Mouse (Mus musculus) G1E (cell line): ENCODE measurements around the gene Mical3. TPM values are rescaled to one million over a fixed set of nuclear protein-coding genes. Genes with fewer than 3 reads are reported as not detected.

Experiments used
- ATAC-seq: 2 replicates; pipeline ENCODE4 v1.8.0; 2016; ENCODE audit warnings: mild to moderate bottlenecking; ENCODE audit not compliant: insufficient number of reproducible peaks, poor library complexity, low FRiP score, severe bottlenecking; ENCODE audit errors: extremely low read depth
- DNase-seq: peaks from one replicate; pipeline ENCODE4 v3.0.0; 2012; ENCODE audit warnings: low spot score
- H3K27me3 ChIP-seq: 2 replicates; pipeline ENCODE4 v1.6.1; 2012; ENCODE audit warnings: mild to moderate bottlenecking, low read length, inconsistent platforms; ENCODE audit not compliant: insufficient read depth
- H3K36me3 ChIP-seq: replicated peaks from 2 replicates; pipeline ENCODE3; 2012; ENCODE audit warnings: mild to moderate bottlenecking, inconsistent platforms
- H3K4me1 ChIP-seq: 2 replicates; pipeline ENCODE4 v1.6.1; 2012; ENCODE audit warnings: low read depth, low read length, inconsistent platforms, mixed read lengths; ENCODE audit not compliant: insufficient read depth
- H3K4me3 ChIP-seq: 2 replicates; pipeline ENCODE4 v1.5.1; 2012; ENCODE audit warnings: low read depth, mild to moderate bottlenecking, inconsistent platforms, low read length, moderate library complexity, mixed read lengths
- H3K9me3 ChIP-seq: replicated peaks from 2 replicates; pipeline ENCODE4 v1.6.1; 2012; ENCODE audit warnings: inconsistent platforms
- CTCF ChIP-seq: IDR thresholded peaks from 2 replicates; pipeline ENCODE4 v1.5.1; 2012; ENCODE audit warnings: low read depth, low read length, inconsistent platforms, mixed read lengths
- GATA1 ChIP-seq: IDR thresholded peaks from 2 replicates; pipeline ENCODE4 v1.6.1; 2012; ENCODE audit warnings: borderline replicate concordance, low read length, inconsistent platforms, mixed read lengths
- GATA2 ChIP-seq: IDR thresholded peaks from 2 replicates; pipeline ENCODE4 v1.6.1; 2012; ENCODE audit warnings: low read depth, low read length, inconsistent platforms, borderline replicate concordance
- POLR2AphosphoS5 ChIP-seq: IDR thresholded peaks from 2 replicates; pipeline ENCODE4 v1.6.1; 2012; ENCODE audit warnings: low read depth, low read length, inconsistent platforms; ENCODE audit not compliant: insufficient replicate concordance
- TAL1 ChIP-seq: conservative IDR thresholded peaks from 2 replicates; pipeline ENCODE4 v1.6.1; 2012; ENCODE audit warnings: low read depth, low read length, inconsistent platforms, mixed read lengths
- polyA plus RNA-seq: library from polyadenylated mRNA; stranded (reverse); fragments of >175 nt; gene quantifications from 2 replicates; pipeline ENCODE4 v1.2.3, GENCODE M21; 2012
- total RNA-seq, 2 experiments: library from RNA; stranded (forward) in 1 of 2; stranded (reverse) in 1 of 2; fragments of 200-1000 nt in 1 of 2; fragments of >200 nt in 1 of 2; fragmentation: Nextera tagmentation in 1 of 2; gene quantifications; 2 replicates each; pipeline ENCODE4 v1.2.3; 2014 to 2017

Gene Mical3
- total and polyA plus RNA-seq, 3 experiments: 20.9 to 109 (median 38.1) TPM

GRCm38 (mm10) chr6:120982314-120982713, 148.5 kb downstream of the Mical3 start:
- no peak for ATAC-seq
- DNase-seq: no peak
- H3K9me3 ChIP-seq: no peaks in the 10 kb centered on the region
- no peak for TF ChIP-seq CTCF
- no peak for TF ChIP-seq TAL1
- no peak for TF ChIP-seq GATA2
- peaks cover 8% of the 10 kb centered on the region for H3K4me1 ChIP-seq
- H3K4me3 ChIP-seq: no peak overlapping the region
- H3K27me3 ChIP-seq: no peaks in the 10 kb centered on the region
- H3K36me3 ChIP-seq: peaks cover 100% of the 10 kb centered on the region

DNA sequence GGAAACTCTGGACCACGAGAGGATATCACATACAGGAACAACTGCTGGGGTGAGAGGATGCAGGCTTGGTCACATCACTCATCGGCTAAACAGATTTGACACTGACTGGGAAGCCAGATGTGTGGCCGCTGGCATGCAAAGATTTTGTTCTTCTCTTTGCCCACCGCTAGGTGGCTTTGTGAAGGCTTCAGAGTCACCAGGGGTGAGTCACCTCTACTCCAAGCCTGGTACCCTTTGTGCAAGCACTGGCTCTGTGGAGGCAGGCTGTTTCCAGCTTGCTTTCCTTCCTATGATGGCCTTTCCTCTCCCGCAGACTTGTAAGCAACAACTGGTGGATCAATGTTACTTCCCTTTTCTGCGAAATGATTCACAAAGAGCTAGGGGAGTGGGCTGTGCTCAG, 149.3 kb downstream of the Mical3 start:
- ATAC-seq: no peak
- H3K36me3 ChIP-seq: peaks cover 100% of the 10 kb centered on the region
- DNase-seq: peak; percentile 39

DNA sequence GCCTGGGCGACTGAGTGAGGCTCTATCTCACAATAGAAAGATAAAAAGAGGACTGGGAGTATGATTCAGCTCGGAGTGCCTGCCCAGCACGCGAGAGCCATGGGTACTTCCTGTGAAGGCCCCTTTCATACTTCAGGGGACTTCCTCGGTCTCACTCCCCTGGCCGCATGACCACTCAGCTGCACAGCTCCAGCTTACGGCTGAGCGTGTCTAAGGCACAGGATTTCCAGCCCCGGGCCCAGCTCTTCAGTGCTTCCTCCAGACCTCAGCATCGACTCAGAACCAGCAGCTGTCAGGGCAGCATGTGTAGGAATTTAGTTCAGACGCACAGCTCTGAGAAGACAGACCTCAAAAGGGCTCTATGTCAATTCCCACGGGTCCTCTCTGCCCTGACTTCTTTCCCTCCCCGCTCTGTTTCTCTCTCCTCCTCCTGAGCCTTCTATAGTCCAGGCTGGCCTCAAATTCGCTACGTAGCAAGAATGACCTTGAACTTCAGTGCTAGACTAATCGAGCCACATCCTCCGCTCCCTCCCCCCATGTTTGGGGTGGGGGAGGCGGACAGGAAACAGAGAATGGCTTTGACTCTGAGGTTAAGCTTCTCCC, 152.7 kb downstream of the Mical3 start:
- H3K36me3 ChIP-seq: peaks cover 78% of the 10 kb centered on the region
- no peaks in the 10 kb centered on the region for H3K9me3 ChIP-seq
- no peak for ATAC-seq
- no peak overlapping the region for H3K4me3 ChIP-seq
- DNase-seq: no peak
- H3K4me1 ChIP-seq: peaks cover 5% of the 10 kb centered on the region; the same call in 1 of the 2 replicates
- TF ChIP-seq GATA2 (no peak), TAL1 (no peak)
- H3K27me3 ChIP-seq: no peaks in the 10 kb centered on the region

More for the DNA sequence above, 149.3 kb downstream of the Mical3 start:
- Histone ChIP-seq H3K4me3 (no peak overlapping the region), H3K4me1 (peaks cover 5% of the 10 kb centered on the region; the same call in 1 of the 2 replicates), H3K9me3 (no peaks in the 10 kb centered on the region), H3K27me3 (no peaks in the 10 kb centered on the region)
- no peak for TF ChIP-seq GATA1
- TF ChIP-seq CTCF: peak; percentile 44
- no peak for TF ChIP-seq TAL1

- peaks cover 78% of the 10 kb centered on the region for H3K36me3 ChIP-seq
- ATAC-seq: no peak
These were observed 153.8 kb downstream of the Mical3 start for GRCm38 (mm10) chr6:120976991-120977390.

GRCm38 (mm10) chr6:120976097-120976496, 154.7 kb downstream of the Mical3 start:
- H3K9me3 ChIP-seq: no peaks in the 10 kb centered on the region
- H3K36me3 ChIP-seq: peaks cover 78% of the 10 kb centered on the region
- peaks cover 6% of the 10 kb centered on the region; the same call in 1 of the 2 replicates for H3K4me1 ChIP-seq

More at GRCm38 (mm10) chr6:120976991-120977390, 153.8 kb downstream of the Mical3 start:
- Histone ChIP-seq H3K4me3 (no peak overlapping the region), H3K9me3 (no peaks in the 10 kb centered on the region), H3K4me1 (peaks cover 8% of the 10 kb centered on the region; the same call in 1 of the 2 replicates), H3K27me3 (no peaks in the 10 kb centered on the region)
- TF ChIP-seq GATA2 (no peak), CTCF (no peak), TAL1 (no peak), GATA1 (no peak), POLR2AphosphoS5 (no peak)
- DNase-seq: no peak

DNA sequence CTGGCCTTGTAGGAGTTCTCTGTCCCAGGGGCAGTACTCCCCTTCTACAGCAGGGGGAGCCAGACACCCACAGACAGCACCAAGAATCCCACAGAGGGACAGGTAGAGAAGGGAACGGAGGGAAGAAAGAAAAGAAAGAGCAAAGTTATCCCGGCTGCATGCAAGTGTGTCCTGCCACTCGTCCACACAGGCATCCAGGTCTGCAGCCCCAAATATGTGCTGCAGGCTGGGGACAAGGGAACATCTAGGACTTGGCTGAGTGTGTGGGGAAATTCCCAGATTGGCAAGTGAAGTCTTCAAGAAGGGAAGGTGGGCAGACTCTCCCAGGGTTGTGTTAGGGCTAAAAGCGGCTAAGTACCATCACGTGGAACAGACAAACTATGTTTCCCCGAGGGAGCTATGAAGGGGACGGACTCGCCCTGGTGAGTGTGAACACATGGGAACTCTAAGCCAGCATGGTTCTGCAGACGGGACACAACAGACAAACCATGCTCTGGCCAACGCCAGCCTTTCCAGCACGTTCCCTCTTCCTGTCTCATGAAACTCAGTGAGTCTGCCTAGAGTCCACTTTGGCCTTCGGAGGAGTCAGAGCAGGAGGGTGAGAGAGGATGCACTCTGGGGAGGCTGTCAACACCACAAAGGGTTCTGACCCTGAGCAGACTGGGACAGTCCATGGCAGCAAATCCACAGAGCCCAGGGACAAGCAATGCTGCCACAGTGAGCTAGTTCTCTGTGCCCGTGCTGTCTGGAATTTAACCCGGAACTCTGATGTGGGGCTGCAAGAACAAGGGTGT, 158.8 kb downstream of the Mical3 start:
- Histone ChIP-seq H3K27me3 (no peaks in the 10 kb centered on the region), H3K4me3 (no peak overlapping the region), H3K9me3 (no peaks in the 10 kb centered on the region), H3K4me1 (peaks cover 8% of the 10 kb centered on the region), H3K36me3 (peaks cover 67% of the 10 kb centered on the region)
- DNase-seq (peak; percentile 68), ATAC-seq (peak; percentile 34; the same call in 1 of the 2 replicates)
- TF ChIP-seq POLR2AphosphoS5 (no peak), GATA2 (no peak), GATA1 (no peak), TAL1 (no peak), CTCF (peak; percentile 96)

More at GRCm38 (mm10) chr6:120976097-120976496, 154.7 kb downstream of the Mical3 start:
- no peak for TF ChIP-seq GATA1
- TF ChIP-seq CTCF: no peak
- no peak for TF ChIP-seq GATA2
- no peak for TF ChIP-seq POLR2AphosphoS5
- TF ChIP-seq TAL1: no peak
- Histone ChIP-seq H3K4me3 (no peak overlapping the region), H3K27me3 (no peaks in the 10 kb centered on the region)
- no peak for ATAC-seq
- no peak for DNase-seq
